Mouse (Mus musculus): Measurements from ENCODE around the gene Ube2g2. TPM values are rescaled to one million over a fixed set of nuclear protein-coding genes. Genes with fewer than 3 reads are reported as not detected.

Gene Ube2g2
- polyA plus RNA-seq, 1 experiment from 2014 or later = 65.6 TPM

- Histone ChIP-seq H3K36me3 (ENCODE audit: insufficient read depth, low read length) (peaks cover 15% of the 10 kb centered on the region; the same call in 1 of the 2 replicates), H3K9me3 (ENCODE audit: low read length) (no peaks in the 10 kb centered on the region), H3K27ac (ENCODE audit: low read length) (no peak overlapping the region), H3K27me3 (replicated peaks; ENCODE audit: insufficient read depth, low read length) (no peaks in the 10 kb centered on the region), H3K4me2 (replicated peaks; ENCODE audit: low read depth, low read length) (no peak overlapping the region), H3K9ac (replicated peaks; ENCODE audit: low read depth) (no peak overlapping the region), H3K4me1 (ENCODE audit: insufficient read depth, low read depth, low read length) (peaks cover 19% of the 10 kb centered on the region), H3K4me3 (ENCODE audit: low read depth, low read length) (no peak overlapping the region)
- DNase-seq (ENCODE audit: low spot score) (no peak), ATAC-seq (no peak)
- no peak for TF ChIP-seq CTCF (IDR thresholded peaks at IDR 0.05)
- no peak for TF ChIP-seq EP300 (IDR thresholded peaks at IDR 0.05)
- WGBS = 86% methylated on average over 8 of the region's 8 CpGs
Observed at GRCm38 (mm10) chr10:77610221-77610961, 11.7 kb upstream of the Ube2g2 start.

GRCm38 (mm10) chr10:77613409-77613808, 8.7 kb upstream of the Ube2g2 start:
- Histone ChIP-seq H3K4me3 (ENCODE audit: low read depth, low read length) (no peak overlapping the region), H3K4me1 (ENCODE audit: insufficient read depth, low read depth, low read length) (peaks cover 6% of the 10 kb centered on the region; the same call in 1 of the 2 replicates), H3K27ac (ENCODE audit: low read length) (peak overlapping the region; percentile 90), H3K27me3 (replicated peaks; ENCODE audit: insufficient read depth, low read length) (no peaks in the 10 kb centered on the region), H3K9ac (replicated peaks; ENCODE audit: low read depth) (0 out of 2 replicates have a peak overlapping the region, but pooled peaks have one; percentile 5), H3K36me3 (ENCODE audit: insufficient read depth, low read length) (peaks cover 27% of the 10 kb centered on the region), H3K9me3 (ENCODE audit: low read length) (no peaks in the 10 kb centered on the region), H3K4me2 (replicated peaks; ENCODE audit: low read depth, low read length) (no peak overlapping the region)
- ATAC-seq (peak; percentile 89), DNase-seq (ENCODE audit: low spot score) (peak; percentile 92)
- 40% methylated on average over 3 of the region's 3 CpGs for WGBS
- peak; percentile 83 for TF ChIP-seq EP300 (IDR thresholded peaks at IDR 0.05)
- no peak for TF ChIP-seq CTCF (IDR thresholded peaks at IDR 0.05)

- no peak overlapping the region for H3K4me3 ChIP-seq (ENCODE audit: low read depth, low read length)
- H3K9me3 ChIP-seq (ENCODE audit: low read length) = no peaks in the 10 kb centered on the region
- H3K36me3 ChIP-seq (ENCODE audit: insufficient read depth, low read length) = peaks cover 27% of the 10 kb centered on the region
- H3K9ac ChIP-seq (replicated peaks; ENCODE audit: low read depth) = no peak overlapping the region
- H3K4me2 ChIP-seq (replicated peaks; ENCODE audit: low read depth, low read length) = no peak overlapping the region
- ATAC-seq (no peak), DNase-seq (ENCODE audit: low spot score) (no peak)
- no peaks in the 10 kb centered on the region for H3K27me3 ChIP-seq (replicated peaks; ENCODE audit: insufficient read depth, low read length)
- 87% methylated on average over 8 of the region's 8 CpGs for WGBS
- TF ChIP-seq CTCF (IDR thresholded peaks at IDR 0.05) = no peak
- no peak for TF ChIP-seq EP300 (IDR thresholded peaks at IDR 0.05)
- peaks cover 6% of the 10 kb centered on the region; the same call in 1 of the 2 replicates for H3K4me1 ChIP-seq (ENCODE audit: insufficient read depth, low read depth, low read length)
- H3K27ac ChIP-seq (ENCODE audit: low read length) = no peak overlapping the region
Observed at GRCm38 (mm10) chr10:77615647-77616046, 6.4 kb upstream of the Ube2g2 start.

- ATAC-seq (no peak), DNase-seq (ENCODE audit: low spot score) (no peak)
- WGBS = 94% methylated on average over 9 of the region's 9 CpGs
- Histone ChIP-seq H3K4me3 (ENCODE audit: low read depth, low read length) (no peak overlapping the region), H3K9ac (replicated peaks; ENCODE audit: low read depth) (no peak overlapping the region), H3K4me2 (replicated peaks; ENCODE audit: low read depth, low read length) (no peak overlapping the region), H3K9me3 (ENCODE audit: low read length) (no peaks in the 10 kb centered on the region), H3K27me3 (replicated peaks; ENCODE audit: insufficient read depth, low read length) (no peaks in the 10 kb centered on the region), H3K4me1 (ENCODE audit: insufficient read depth, low read depth, low read length) (peaks cover 6% of the 10 kb centered on the region; the same call in 1 of the 2 replicates), H3K27ac (ENCODE audit: low read length) (no peak overlapping the region), H3K36me3 (ENCODE audit: insufficient read depth, low read length) (peaks cover 22% of the 10 kb centered on the region)
- TF ChIP-seq CTCF (IDR thresholded peaks at IDR 0.05) (0 out of 2 replicates have a peak, but pooled peaks have one; percentile 12), EP300 (IDR thresholded peaks at IDR 0.05) (no peak)
Observed at GRCm38 (mm10) chr10:77616166-77616565, 5.9 kb upstream of the Ube2g2 start.

GRCm38 (mm10) chr10:77616926-77617325, 5.1 kb upstream of the Ube2g2 start:
- ATAC-seq (no peak), DNase-seq (ENCODE audit: low spot score) (no peak)
- H3K4me1 ChIP-seq (ENCODE audit: insufficient read depth, low read depth, low read length) = peaks cover 12% of the 10 kb centered on the region; the same call in 1 of the 2 replicates
- no peak overlapping the region for H3K4me2 ChIP-seq (replicated peaks; ENCODE audit: low read depth, low read length)
- no peak overlapping the region for H3K27ac ChIP-seq (ENCODE audit: low read length)
- H3K4me3 ChIP-seq (ENCODE audit: low read depth, low read length) = no peak overlapping the region
- H3K27me3 ChIP-seq (replicated peaks; ENCODE audit: insufficient read depth, low read length) = no peaks in the 10 kb centered on the region
- WGBS = 90% methylated on average over 7 of the region's 7 CpGs
- TF ChIP-seq CTCF (IDR thresholded peaks at IDR 0.05) = no peak
- no peak for TF ChIP-seq EP300 (IDR thresholded peaks at IDR 0.05)
- no peaks in the 10 kb centered on the region for H3K9me3 ChIP-seq (ENCODE audit: low read length)
- H3K9ac ChIP-seq (replicated peaks; ENCODE audit: low read depth) = no peak overlapping the region
- peaks cover 19% of the 10 kb centered on the region for H3K36me3 ChIP-seq (ENCODE audit: insufficient read depth, low read length)

- Histone ChIP-seq H3K9me3 (ENCODE audit: low read length) (no peaks in the 10 kb centered on the region), H3K9ac (replicated peaks; ENCODE audit: low read depth) (peak overlapping the region; percentile 97), H3K4me1 (ENCODE audit: insufficient read depth, low read depth, low read length) (peaks cover 37% of the 10 kb centered on the region), H3K27ac (ENCODE audit: low read length) (peak overlapping the region; percentile 96), H3K4me2 (replicated peaks; ENCODE audit: low read depth, low read length) (peak overlapping the region; percentile 93), H3K4me3 (ENCODE audit: low read depth, low read length) (peak overlapping the region; percentile 96), H3K36me3 (ENCODE audit: insufficient read depth, low read length) (peaks cover 3% of the 10 kb centered on the region; the same call in 1 of the 2 replicates), H3K27me3 (replicated peaks; ENCODE audit: insufficient read depth, low read length) (no peaks in the 10 kb centered on the region)
- 69% methylated on average over 8 of the region's 8 CpGs for WGBS
- DNase-seq (ENCODE audit: low spot score) (no peak), ATAC-seq (no peak)
- TF ChIP-seq EP300 (IDR thresholded peaks at IDR 0.05) = no peak
- no peak for TF ChIP-seq CTCF (IDR thresholded peaks at IDR 0.05)
Observed at GRCm38 (mm10) chr10:77621546-77621945, 529 bp upstream of the Ube2g2 start.

Measured in lung, postnatal 0 days (tissue).